Mouse (Mus musculus) kidney, embryonic 15.5 days (tissue): ENCODE results near the gene Ncbp2. TPM values are rescaled to one million over a fixed set of nuclear protein-coding genes. Genes with fewer than 3 reads are reported as not detected.

Experiments
- ATAC-seq: fragments of 200-750 bp; cut with Nextera tagmentation; replicated peaks from 2 replicates; pipeline ENCODE4 v1.8.0; 2017; ENCODE audit warnings: moderate TSS enrichment; ENCODE audit not compliant: low FRiP score
- H3K27ac ChIP-seq: fragments of 300-500 bp; sonication (generic); 2 replicates; pipeline ENCODE4 v1.5.1; 2015; ENCODE audit warnings: mild to moderate bottlenecking, inconsistent platforms
- H3K27me3 ChIP-seq: fragments of 300-500 bp; sonication (generic); 2 replicates; pipeline ENCODE4 v1.6.1; 2015; ENCODE audit warnings: inconsistent platforms
- H3K36me3 ChIP-seq: fragments of 300-500 bp; sonication (generic); 2 replicates; pipeline ENCODE4 v1.6.1; 2015; ENCODE audit warnings: inconsistent platforms
- H3K4me1 ChIP-seq: fragments of 300-500 bp; sonication (generic); 2 replicates; pipeline ENCODE4 v1.6.1; 2015; ENCODE audit warnings: inconsistent platforms
- H3K4me2 ChIP-seq: fragments of 300-500 bp; sonication (generic); 2 replicates; pipeline ENCODE4 v1.6.1; 2015; ENCODE audit warnings: moderate library complexity, mild to moderate bottlenecking, inconsistent platforms
- H3K4me3 ChIP-seq: fragments of 300-500 bp; sonication (generic); replicated peaks from 2 replicates; pipeline ENCODE4 v1.5.1; 2015; ENCODE audit warnings: mild to moderate bottlenecking, inconsistent platforms
- H3K9ac ChIP-seq: fragments of 300-500 bp; sonication (generic); 2 replicates; pipeline ENCODE4 v1.6.1; 2015; ENCODE audit warnings: mild to moderate bottlenecking, inconsistent platforms
- H3K9me3 ChIP-seq: fragments of 300-500 bp; sonication (generic); replicated peaks from 2 replicates; pipeline ENCODE4 v1.6.1; 2016; ENCODE audit warnings: inconsistent platforms
- WGBS: fragments of 180-500 bp; shearing (Covaris S2); methylation state at CpG from one replicate; pipeline ENCODE4 v1.1.7; 2015; ENCODE audit warnings: mixed read lengths; 5-methylcytosine and 5-hydroxymethylcytosine counted together
- polyA plus RNA-seq: library from polyadenylated mRNA; unstranded; fragments of >200 nt; fragmentation: Nextera tagmentation; extraction: Ambion mirVana; gene quantifications from 2 replicates; pipeline ENCODE4 v1.2.1, GENCODE M21; 2015

The Ncbp2 gene
- polyA plus RNA-seq, 1 experiment from 2014 or later, result 110 TPM

GRCm38 (mm10) chr16:31924368-31924767 is 23.9 kb upstream of the Ncbp2 start:
- WGBS, result 78% methylated on average over 6 of the region's 6 CpGs
- Histone ChIP-seq H3K4me3 (no peak overlapping the region), H3K9ac (no peak overlapping the region), H3K27me3 (no peaks in the 10 kb centered on the region), H3K4me2 (no peak overlapping the region), H3K36me3 (no peaks in the 10 kb centered on the region), H3K27ac (no peak overlapping the region), H3K4me1 (peaks cover 13% of the 10 kb centered on the region; the same call in 1 of the 2 replicates), H3K9me3 (no peaks in the 10 kb centered on the region)
- ATAC-seq, result no peak

DNA sequence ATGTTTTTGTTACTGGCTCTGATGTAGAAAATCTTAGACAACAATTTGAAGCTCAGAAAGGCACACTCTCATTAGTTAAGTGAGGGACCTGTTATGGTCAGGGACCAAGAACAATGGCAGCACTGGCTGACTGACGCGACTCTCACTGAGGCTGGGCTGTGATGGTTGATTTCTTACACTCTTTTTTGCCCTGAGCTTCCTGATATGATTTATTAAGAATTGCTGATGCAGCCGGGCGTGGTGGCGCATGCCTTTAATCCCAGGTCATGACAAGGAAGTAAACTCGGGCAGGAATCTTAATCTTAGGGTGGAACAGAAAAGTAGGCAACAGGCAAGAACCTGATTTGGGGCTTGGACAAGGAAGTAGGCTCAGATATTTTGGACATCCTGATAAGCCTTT is 22.2 kb upstream of the Ncbp2 start:
- Histone ChIP-seq H3K9ac (no peak overlapping the region), H3K27me3 (no peaks in the 10 kb centered on the region), H3K4me1 (peaks cover 13% of the 10 kb centered on the region; the same call in 1 of the 2 replicates), H3K4me2 (no peak overlapping the region), H3K36me3 (no peaks in the 10 kb centered on the region), H3K27ac (peak overlapping the region; percentile 70), H3K9me3 (no peaks in the 10 kb centered on the region), H3K4me3 (no peak overlapping the region)
- no peak for ATAC-seq
- WGBS, result 80% methylated on average over 6 of the region's 6 CpGs

DNA sequence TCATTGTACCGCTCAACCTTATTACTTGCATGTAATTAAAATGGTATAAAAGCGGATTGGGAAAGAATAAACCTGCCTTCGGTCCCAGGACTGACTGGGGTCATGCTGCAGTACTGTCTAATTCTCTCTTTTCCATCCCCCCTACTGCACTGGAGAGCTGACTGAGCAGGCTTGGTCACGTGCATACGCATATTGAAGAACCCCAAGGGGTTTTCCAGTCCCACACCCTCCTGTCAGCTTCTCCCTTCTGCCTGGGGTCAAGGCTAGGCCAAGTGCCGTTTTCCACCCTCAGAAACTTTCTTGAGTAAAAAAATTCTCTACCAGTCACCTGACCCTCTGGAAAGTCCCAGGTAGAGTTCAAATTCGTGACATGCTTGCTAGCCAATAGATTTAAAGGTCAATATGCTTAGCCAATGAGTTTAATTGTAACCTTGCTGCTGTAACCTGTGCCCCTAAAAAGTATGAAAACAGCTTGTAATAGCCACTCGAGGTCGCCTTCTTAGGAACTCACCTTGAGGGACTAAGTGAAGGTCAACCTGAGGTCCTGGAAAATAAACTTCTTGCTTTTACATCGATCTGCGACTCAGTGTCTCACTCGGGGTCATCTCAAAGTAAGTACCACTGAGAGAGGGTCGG is 21.6 kb upstream of the Ncbp2 start:
- H3K27me3 ChIP-seq, result no peaks in the 10 kb centered on the region; the same call in 1 of the 2 replicates
- H3K9me3 ChIP-seq, result no peaks in the 10 kb centered on the region
- H3K4me1 ChIP-seq, result peaks cover 15% of the 10 kb centered on the region
- WGBS, result 79% methylated on average over 13 of the region's 13 CpGs
- no peak overlapping the region for H3K4me3 ChIP-seq
- H3K36me3 ChIP-seq, result no peaks in the 10 kb centered on the region
- H3K4me2 ChIP-seq, result no peak overlapping the region
- peak overlapping the region; percentile 70 for H3K27ac ChIP-seq
- no peak overlapping the region for H3K9ac ChIP-seq
- no peak; the same call in 1 of the 2 replicates for ATAC-seq

- ATAC-seq, result no peak
- H3K9me3 ChIP-seq, result no peaks in the 10 kb centered on the region
- H3K9ac ChIP-seq, result no peak overlapping the region
- H3K27ac ChIP-seq, result no peak overlapping the region
- 85% methylated on average over 5 of the region's 5 CpGs for WGBS
- H3K36me3 ChIP-seq, result no peaks in the 10 kb centered on the region
- peaks cover 15% of the 10 kb centered on the region for H3K4me1 ChIP-seq
- H3K4me2 ChIP-seq, result no peak overlapping the region
- H3K4me3 ChIP-seq, result no peak overlapping the region
- peaks cover 4% of the 10 kb centered on the region; the same call in 1 of the 2 replicates for H3K27me3 ChIP-seq
Measured at GRCm38 (mm10) chr16:31927412-31927811, 20.9 kb upstream of the Ncbp2 start.

GRCm38 (mm10) chr16:31931330-31931729 is 17.0 kb upstream of the Ncbp2 start:
- peaks cover 31% of the 10 kb centered on the region for H3K4me1 ChIP-seq
- no peak overlapping the region for H3K4me3 ChIP-seq
- no peak overlapping the region for H3K27ac ChIP-seq
- no peaks in the 10 kb centered on the region for H3K36me3 ChIP-seq
- peaks cover 39% of the 10 kb centered on the region for H3K27me3 ChIP-seq
- H3K9ac ChIP-seq, result no peak overlapping the region
- no peaks in the 10 kb centered on the region for H3K9me3 ChIP-seq
- H3K4me2 ChIP-seq, result no peak overlapping the region
- 52% methylated on average over 17 of the region's 17 CpGs for WGBS
- ATAC-seq, result no peak

DNA sequence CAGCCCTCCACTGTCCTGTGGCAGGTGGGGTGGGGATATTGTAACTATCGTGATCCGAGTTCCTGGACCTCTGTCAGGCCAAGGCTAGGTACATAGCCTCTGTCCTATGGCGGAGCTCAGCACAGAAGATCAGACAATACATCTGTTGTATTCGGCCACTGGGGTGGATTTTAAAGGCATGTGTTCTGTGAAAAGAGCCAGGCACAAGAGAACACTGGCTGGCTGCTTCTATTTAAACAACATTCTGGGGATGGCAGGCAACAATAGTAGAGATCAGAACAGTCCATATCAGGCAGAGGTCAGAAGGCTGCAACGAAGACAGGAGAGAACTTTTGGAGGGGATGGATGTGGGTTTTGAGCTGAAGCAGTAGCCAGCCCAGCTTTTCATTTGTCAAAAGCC is 16.1 kb upstream of the Ncbp2 start:
- Histone ChIP-seq H3K36me3 (no peaks in the 10 kb centered on the region), H3K27ac (no peak overlapping the region), H3K4me3 (no peak overlapping the region), H3K9ac (no peak overlapping the region), H3K9me3 (no peaks in the 10 kb centered on the region), H3K27me3 (peaks cover 45% of the 10 kb centered on the region), H3K4me2 (peak overlapping the region; percentile 98; the same call in 1 of the 2 replicates), H3K4me1 (peaks cover 30% of the 10 kb centered on the region)
- WGBS, result 64% methylated on average over 5 of the region's 5 CpGs
- no peak for ATAC-seq

DNA sequence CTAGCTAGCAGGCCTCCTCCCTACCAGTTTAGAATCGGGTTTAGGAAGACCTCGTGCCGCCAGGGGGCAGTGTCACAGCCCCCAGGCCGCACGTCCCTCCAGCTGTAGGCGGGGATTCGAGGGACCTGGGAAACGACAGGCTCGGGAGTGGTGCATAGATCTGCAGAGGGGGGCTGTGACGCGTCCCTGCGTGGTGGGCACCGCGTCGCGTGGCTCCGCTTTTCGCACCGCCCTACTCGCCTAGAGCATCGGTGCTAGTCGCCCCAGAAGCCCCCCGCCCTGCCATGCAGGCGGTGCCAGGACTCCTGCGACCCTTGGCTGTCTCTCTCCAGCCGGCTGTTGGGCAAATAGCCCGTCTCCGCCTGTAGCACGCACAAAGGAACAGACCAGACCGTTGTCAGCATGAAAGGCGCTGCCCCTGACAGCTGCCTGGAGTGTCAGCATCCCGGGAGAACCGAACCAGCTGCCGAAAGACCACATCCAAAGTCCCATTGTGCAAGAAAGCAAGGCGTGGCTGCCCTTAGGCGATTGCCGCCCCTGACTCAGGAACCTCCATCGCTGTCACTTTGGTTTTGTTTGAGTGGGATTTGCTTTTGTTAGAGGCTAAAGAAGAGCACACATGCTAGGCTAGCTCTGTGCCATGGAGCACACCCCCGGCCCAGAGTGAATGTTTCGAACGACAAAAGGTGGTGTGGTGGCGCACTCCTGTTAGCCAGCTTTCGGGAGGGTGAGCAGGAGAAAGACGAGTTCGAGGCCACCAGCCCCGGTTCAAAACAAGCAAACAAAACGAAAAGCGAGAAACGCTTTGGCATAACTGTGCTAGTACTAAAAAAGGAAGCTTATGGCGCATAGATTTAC is 15.2 kb upstream of the Ncbp2 start:
- H3K4me1 ChIP-seq, result peaks cover 30% of the 10 kb centered on the region
- H3K27me3 ChIP-seq, result peaks cover 45% of the 10 kb centered on the region
- ATAC-seq, result peak; percentile 89
- under 1% methylated on average over 49 of the region's 50 CpGs for WGBS
- H3K9me3 ChIP-seq, result no peaks in the 10 kb centered on the region
- H3K27ac ChIP-seq, result peak overlapping the region; percentile 46; the same call in 1 of the 2 replicates
- peak overlapping the region; percentile 57 for H3K4me3 ChIP-seq
- peak overlapping the region; percentile 48 for H3K9ac ChIP-seq
- H3K4me2 ChIP-seq, result peak overlapping the region; percentile 98
- no peaks in the 10 kb centered on the region for H3K36me3 ChIP-seq

DNA sequence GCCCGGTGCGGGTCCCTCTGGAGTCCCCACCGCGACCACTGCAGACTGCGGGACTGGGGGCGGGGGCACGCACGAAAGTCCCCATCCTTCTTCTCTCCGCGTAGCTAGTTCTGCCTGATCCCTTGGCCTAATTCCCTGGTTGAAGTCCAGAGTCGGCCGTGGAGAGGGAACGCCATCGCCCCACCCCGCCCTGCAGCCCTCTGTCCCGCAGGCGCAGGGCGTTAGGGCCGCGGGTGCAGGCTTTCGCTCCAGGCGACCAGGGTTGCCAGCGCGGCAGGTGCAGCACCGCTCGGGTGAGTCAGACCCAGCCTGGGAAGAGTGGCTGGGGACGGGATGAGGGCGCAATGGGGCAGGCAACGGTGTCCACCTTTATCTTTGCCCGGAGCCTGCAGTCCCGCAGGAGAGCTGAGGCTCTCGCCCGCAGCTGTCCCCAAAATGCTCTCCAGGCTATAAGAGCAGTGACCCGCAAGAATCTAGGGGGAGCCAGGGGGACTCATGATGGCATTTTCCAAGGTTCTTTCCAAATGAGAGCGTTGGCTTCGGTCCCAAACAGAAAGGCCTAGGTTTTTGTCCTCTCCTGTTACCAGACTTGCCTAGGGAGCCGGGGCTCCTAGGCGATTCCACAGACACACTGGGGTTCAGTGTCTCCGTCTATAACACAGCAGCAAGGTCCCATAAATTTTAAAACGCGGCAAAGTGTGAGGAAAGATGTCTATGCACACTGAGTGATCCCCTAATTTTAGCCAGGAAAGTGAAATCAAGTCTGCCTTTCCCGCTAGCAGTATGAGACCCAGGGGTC is 14.4 kb upstream of the Ncbp2 start, which contains the start of gene Pigz:
Gene Pigz (plus strand): TSS at position 101 of the 799 bp plus-strand sequence.
- no peaks in the 10 kb centered on the region for H3K9me3 ChIP-seq
- 8% methylated on average over 42 of the region's 42 CpGs for WGBS
- H3K4me1 ChIP-seq, result peaks cover 30% of the 10 kb centered on the region
- peaks cover 45% of the 10 kb centered on the region for H3K27me3 ChIP-seq
- peak within 1 kb of the TSS; percentile 48 for H3K9ac ChIP-seq
- no peaks in the 10 kb centered on the region for H3K36me3 ChIP-seq
- peak within 1 kb of the TSS; percentile 57 for H3K4me3 ChIP-seq
- peak within 1 kb of the TSS; percentile 46; the same call in 1 of the 2 replicates for H3K27ac ChIP-seq
- H3K4me2 ChIP-seq, result peak within 1 kb of the TSS; percentile 98
- ATAC-seq, result no peak

GRCm38 (mm10) chr16:31934550-31935010 is 13.7 kb upstream of the Ncbp2 start:
- Histone ChIP-seq H3K36me3 (no peaks in the 10 kb centered on the region), H3K27me3 (peaks cover 45% of the 10 kb centered on the region), H3K27ac (no peak overlapping the region), H3K4me1 (peaks cover 30% of the 10 kb centered on the region), H3K9ac (0 out of 2 replicates have a peak overlapping the region, but pooled peaks have one; percentile 29), H3K9me3 (no peaks in the 10 kb centered on the region), H3K4me2 (peak overlapping the region; percentile 98), H3K4me3 (peak overlapping the region; percentile 31)
- ATAC-seq, result no peak
- 19% methylated on average over 13 of the region's 13 CpGs for WGBS

GRCm38 (mm10) chr16:31935091-31935979 is 13.0 kb upstream of the Ncbp2 start:
- H3K4me1 ChIP-seq, result peaks cover 30% of the 10 kb centered on the region
- H3K9ac ChIP-seq, result peak overlapping the region; percentile 29; the same call in 1 of the 2 replicates
- peak overlapping the region; percentile 31 for H3K4me3 ChIP-seq
- ATAC-seq, result peak; percentile 7; the same call in 1 of the 2 replicates
- H3K9me3 ChIP-seq, result no peaks in the 10 kb centered on the region
- H3K27me3 ChIP-seq, result peaks cover 45% of the 10 kb centered on the region
- H3K36me3 ChIP-seq, result no peaks in the 10 kb centered on the region
- 5% methylated on average over 36 of the region's 36 CpGs for WGBS
- H3K27ac ChIP-seq, result no peak overlapping the region
- peak overlapping the region; percentile 63 for H3K4me2 ChIP-seq

GRCm38 (mm10) chr16:31936568-31936967 is 11.7 kb upstream of the Ncbp2 start:
- Histone ChIP-seq H3K27ac (no peak overlapping the region), H3K4me1 (peaks cover 28% of the 10 kb centered on the region), H3K4me3 (no peak overlapping the region), H3K4me2 (no peak overlapping the region), H3K9me3 (no peaks in the 10 kb centered on the region), H3K36me3 (no peaks in the 10 kb centered on the region), H3K9ac (no peak overlapping the region), H3K27me3 (peaks cover 45% of the 10 kb centered on the region)
- ATAC-seq, result no peak
- 80% methylated on average over 4 of the region's 4 CpGs for WGBS
